Mouse (Mus musculus): Measurements from ENCODE around the gene Gart.
A peak's percentile ranks its signal among the peaks of the same experiment; 100 is the strongest.
"Not testable (repeated sequence)": the region's sequence is repeated elsewhere in the genome, so short reads cannot be mapped to it uniquely, and the experiment has no call there.

The Gart gene

DNA sequence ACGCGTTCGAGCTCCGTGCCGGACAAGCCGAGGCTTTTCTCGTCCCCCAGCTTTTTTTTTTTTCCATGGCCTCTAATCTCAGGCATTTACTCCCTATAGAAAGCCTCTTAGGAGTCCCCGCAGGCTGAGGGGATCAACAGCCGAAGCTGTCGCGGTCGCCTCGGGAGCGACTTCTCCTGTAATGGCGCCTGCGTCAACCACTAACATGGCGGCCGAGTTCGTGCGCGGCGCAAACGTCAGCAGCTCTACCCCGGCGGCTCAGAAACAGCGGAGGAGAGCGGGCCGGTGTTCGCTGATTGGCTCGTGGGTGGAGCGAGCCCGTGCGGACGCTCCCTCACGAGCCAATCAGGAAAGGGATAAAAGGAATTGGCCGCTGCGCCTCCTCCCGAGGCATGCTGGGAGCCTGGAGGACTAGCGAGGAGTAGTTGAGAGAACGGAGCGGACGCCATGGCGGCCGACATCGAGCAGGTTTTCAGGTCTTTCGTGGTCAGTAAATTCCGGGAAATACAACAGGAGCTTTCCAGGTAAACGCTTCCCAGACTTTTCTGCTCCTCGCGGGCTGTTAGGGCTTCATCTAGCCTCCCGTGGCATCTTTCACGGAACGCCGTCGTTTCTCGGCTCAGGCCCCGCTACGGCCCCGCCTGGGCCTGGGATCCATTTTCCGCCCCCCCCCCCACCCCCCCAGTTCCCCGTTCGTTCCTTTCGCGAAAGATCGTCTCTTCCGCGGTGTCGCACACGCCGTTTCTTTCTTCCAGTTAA, 888 bp upstream of the Gart start, which contains the start of gene Son:
TSS of gene Son (plus strand) at position 46 of the 759 bp plus-strand sequence.
- DNase-seq: peak; percentile 92

DNA sequence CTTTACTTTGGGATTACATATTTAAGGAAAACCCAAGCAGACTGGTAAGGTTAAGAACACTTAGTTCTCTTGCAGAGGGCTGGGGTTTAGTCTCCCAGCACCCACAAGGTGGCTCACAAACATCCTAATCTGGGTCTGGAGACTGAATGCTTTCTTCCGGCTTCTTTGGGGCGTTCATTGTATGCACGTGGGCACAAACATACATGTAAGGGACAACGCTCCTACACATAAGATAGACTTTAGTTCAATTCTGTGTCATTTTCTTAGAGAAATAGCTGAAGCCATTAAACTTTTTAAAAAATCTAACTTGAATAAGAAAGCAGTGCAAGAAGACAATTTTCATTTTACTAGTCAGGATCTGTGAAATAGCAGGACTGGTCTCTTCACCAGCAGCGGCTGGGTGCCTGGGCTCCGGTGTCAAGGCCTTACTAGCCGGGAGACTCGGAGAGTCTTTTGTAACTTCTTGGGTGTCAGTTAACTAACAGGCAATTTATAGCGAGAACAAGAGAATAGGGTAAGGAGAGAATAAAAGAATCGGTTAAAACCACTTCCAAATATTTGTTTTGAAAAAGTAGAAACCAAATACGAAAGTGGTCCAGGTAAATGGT, 653 bp downstream of the Gart start:
- DNase-seq: no peak

DNA sequence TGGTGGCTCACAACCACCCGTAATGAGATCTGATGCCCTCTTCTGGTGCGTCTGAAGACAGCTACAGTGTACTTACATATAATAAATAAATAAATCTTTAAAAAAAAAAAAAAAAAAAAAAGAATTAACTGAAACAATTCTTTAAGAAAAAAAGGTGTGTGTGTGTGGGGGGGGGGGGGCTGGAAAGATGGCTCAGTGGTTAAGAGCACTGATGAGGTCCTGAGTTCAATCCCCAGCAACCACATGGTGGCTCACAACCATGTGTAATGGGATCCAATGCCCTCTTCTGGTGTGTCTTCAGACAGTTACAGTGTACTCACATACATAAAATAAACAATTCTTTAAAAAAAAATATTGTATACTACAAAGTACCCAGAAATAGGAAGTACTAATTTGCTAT, 1.3 kb downstream of the Gart start:
- not testable (repeated sequence) for DNase-seq

DNA sequence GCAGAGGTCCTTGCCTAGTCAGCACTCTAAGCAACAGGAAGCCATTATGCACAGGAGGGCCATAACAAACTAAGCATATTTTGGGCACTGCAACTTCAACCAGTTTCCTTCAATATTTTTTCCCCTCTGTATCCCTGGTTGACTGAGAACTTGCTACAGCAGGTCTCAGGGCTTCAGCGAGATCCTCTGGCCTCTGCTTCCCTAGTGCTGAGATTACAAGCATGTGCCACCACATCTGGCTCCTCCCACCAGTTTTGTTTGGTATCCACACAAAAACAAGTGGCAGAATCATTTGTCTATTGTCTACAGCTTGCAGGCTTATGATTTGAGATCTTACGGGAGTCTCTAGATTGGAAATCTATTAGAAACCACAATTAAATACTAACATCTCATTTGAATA, 1.9 kb downstream of the Gart start:
- DNase-seq: no peak

DNA sequence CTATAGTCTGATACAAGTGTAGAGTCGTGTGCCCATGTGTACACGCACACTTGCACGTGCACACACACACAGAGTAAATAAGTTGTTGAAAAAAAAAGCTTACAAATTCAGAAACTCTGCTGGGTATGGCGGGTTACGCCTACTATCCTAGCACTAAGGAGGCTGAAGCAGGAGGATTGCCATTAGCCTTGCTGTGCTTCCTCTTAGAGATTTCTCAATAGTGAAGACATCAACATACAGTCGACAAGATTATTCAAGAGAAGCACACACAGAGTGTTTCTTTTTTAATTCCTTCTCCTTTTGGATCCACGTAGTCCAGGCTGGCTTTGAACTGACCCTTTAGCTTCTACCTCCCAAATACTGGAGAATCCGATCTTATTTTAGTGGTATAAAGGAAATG, 6.6 kb downstream of the Gart start:
- no peak for DNase-seq

DNA sequence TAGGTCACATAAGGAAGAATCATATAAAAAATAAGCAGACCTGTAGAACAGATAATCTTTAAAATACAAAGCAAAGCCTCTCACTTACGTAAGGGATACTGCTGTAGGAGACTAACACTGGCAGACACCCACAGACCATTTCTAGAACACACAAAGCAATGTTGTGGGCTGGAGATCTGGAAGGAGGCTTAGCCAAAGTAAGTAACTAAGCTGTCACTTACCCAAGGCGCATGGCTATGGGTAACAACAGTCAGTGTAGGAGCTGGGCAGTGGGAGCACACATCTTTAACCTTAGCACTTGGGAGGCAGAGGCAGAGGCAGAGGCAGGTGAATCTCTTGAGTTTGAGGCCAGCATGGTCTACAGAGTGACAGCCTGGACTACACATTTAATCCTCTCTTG, 7.1 kb downstream of the Gart start:
- no peak for DNase-seq

DNA sequence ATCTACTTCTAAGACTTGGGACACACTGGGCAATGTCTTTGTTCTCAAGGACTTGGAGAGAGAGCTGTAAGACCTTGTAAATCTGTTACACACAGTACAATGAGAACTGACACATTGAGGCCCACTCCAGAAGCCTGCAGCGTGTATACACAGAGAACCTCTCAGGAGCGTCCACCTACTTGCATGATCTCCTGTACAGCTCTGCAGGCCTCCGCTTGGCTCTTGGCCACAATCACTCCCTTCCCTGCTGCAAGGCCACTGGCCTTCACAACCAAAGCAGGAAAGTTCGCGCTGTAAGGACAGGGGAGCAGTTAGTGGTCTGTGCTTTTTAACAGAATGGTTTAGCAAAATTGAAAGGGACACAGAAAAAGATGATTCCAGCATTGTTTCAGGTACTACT, 7.6 kb downstream of the Gart start:
- no peak for DNase-seq

DNA sequence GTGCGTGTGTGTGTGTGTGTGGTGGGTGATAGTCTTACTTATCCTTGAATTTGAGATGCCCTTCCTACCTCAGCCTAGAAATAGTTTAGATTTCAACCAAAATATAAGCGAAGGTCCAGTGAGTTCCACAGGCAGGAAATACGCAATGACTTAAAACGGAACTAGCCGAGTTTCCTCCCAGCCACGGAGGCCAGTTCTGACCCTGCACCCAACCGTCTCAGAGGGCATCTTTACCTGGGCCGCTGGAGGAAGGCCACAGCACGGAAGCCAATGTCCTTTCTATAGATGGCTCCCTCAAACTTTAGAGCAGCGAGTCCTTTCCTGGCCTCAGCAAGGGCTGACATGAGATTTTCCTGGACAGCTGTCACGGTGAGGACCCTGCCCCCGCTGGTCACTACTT, 13.1 kb downstream of the Gart start:
- DNase-seq: no peak

DNA sequence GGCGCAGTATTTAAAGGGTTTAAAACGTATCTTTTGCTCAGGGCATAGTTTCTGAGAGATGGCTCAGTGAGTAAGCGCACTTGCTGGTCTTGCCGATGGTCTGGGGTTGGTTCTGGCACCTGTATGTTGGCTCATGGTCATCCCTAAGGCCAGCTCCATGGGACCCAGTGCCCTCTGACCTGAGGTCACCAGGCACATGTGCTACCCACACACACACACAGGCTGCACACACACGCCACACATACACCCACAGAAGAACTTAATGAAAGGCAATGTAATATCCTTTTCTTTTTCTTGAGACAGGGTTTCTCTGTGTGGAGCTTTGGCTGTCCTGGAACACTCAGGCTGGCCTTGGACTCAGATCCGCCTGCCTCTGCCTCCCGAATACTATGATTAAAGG, 13.8 kb downstream of the Gart start:
- no peak for DNase-seq

DNA sequence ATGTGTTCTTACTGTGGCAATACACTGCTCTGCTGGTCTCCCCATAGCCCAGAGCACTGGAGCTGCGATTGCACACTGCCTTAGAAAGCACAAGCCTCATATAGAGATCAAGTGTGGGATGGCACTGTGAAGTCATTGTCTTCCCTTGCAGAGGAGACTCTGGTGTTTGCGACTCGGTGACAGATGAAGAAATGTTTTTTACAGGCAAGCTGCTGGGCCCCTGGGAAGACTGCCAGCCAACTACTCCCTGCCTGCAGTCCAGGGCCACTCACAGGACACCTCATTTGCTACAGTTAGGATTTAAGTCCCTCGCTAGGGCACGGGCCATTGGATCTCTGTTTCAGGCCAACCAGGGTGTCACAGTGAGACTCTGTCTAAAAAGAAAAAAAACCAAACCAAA, 14.3 kb downstream of the Gart start:
- no peak for DNase-seq

DNA sequence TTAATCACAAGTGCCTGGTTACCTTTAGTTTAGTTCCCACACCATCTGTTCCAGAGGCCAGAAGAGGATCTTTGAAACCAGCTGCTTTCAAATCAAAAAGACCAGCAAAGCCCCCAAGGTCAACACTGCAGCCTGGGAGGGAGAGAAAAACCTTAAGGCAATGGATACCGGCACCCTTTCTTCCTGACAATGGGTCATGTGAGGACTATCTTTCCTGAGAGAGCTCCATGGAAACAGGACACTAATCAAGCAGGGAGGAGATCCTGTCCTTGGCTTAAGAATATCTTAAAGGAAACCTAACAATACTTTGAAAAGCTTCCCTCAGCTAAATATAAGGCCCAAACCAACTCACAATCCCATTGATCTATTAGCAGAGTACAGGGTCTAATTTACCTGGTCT, 16.2 kb downstream of the Gart start:
- DNase-seq: no peak

DNA sequence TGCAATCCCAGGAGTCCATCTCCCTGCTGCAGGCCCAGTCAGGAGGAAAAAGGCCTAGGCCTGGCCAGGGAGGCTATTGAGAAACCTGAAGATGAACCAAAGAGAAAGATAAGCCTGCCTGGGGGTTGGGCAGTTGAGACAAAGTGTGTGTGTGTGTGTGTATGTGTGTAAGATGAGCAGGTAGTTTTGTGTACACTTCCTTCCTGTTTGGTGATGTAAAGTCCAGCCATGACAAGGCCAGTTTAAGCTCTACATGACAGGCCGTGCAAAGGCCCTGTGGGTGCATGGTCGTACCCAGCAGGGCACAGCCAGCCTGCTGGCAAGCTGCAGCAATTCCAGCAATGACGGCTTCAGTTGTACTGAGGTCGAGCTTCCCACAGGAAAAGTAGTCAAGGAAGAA, 17.0 kb downstream of the Gart start:
- no peak for DNase-seq

DNA sequence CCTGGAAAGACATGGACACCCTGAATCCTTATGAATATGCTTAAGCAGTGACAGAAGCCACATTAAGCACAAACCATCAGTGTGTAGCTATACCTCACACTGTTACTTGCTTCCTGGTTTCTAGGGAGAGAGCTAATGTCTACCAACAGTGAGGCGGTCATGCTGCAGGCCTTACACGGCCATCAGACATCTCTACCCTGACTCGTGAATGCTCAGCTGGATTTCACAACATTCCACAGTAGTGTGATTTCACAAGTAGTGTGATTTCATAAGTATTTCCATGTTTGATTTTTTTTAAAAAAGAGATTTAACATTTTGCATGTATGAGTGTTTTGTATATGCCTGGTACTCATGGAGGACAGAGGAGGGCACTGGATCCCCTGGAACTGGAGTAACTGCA, 18.1 kb downstream of the Gart start:
- no peak for DNase-seq

DNA sequence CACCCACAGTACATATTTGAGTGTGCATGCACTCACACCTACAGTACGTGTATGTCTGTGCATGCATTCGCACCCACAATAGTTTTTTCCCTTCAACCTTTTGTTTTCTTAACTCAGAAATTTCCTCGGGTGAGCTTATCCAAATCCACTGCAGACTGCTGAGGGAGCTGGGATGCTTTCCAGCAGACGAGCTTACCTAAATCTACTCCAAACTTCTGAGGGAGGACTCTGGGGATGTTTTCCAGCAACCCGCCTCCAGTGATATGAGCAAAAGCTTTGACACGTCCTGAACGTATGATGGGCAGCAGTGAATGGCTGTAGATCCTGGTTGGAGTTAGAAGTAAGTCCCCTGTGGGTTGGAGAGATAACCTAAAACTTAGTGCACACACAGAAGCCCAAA, 18.9 kb downstream of the Gart start:
- no peak for DNase-seq

DNA sequence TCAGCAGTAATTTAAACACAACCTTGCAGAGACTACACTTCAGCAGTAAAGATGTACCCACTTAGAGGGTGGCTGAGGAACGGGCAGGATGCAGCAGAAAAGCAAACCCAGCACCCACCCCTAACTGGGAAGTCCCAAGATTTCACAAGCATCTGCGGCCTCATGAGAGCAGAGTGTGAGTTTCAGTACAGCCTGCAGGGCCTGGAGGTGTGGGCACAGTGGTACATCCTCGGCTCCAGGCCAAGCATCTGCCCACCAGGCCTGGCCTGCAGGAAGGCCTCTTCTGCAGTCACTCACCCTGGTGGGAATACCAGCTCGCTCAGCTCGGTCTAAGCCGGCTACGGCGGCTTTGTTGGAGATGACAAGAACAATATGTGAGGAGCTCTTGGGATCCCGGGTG, 23.7 kb downstream of the Gart start:
- DNase-seq: no peak

DNA sequence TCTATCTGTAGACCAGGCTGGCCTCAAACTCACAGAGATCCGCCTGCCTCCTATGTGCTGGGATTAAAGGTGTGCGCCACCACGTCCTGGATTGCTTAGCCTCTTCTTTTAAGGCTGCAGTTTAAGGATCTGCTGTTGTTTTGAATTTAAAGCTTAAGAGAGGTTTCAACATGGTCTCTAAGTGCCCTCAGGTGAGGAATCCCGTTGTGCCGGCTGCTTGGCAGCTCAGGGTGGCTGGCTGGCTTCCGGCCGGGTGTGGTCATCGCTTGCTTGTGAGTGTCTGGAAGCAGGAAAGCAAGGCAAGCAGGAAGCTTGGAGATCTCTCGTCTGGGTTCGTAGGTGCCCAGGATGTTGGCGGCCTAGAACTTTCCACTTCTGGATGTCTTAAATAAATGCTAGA, 25.8 kb downstream of the Gart start:
- DNase-seq: no peak

DNA sequence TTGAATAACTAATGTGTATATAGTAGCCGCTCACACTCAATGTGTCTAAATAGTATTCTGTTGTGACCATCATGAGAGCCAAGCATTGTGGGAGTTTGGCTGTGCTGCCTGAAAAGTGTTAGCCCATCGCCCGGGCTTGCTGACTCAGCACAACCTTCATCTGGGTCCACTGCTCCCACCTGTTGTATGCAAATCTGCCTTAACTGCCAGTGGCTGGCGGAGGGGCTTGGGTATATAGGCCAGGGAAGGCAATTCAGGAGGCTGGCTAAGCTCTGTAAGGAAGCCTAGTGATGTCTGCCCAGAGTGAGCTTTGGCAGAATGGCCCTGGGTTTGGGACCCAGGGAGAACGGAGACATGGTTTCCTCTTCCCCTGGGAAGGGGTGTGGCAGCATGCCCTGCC, 26.6 kb downstream of the Gart start:
- DNase-seq: no peak

DNA sequence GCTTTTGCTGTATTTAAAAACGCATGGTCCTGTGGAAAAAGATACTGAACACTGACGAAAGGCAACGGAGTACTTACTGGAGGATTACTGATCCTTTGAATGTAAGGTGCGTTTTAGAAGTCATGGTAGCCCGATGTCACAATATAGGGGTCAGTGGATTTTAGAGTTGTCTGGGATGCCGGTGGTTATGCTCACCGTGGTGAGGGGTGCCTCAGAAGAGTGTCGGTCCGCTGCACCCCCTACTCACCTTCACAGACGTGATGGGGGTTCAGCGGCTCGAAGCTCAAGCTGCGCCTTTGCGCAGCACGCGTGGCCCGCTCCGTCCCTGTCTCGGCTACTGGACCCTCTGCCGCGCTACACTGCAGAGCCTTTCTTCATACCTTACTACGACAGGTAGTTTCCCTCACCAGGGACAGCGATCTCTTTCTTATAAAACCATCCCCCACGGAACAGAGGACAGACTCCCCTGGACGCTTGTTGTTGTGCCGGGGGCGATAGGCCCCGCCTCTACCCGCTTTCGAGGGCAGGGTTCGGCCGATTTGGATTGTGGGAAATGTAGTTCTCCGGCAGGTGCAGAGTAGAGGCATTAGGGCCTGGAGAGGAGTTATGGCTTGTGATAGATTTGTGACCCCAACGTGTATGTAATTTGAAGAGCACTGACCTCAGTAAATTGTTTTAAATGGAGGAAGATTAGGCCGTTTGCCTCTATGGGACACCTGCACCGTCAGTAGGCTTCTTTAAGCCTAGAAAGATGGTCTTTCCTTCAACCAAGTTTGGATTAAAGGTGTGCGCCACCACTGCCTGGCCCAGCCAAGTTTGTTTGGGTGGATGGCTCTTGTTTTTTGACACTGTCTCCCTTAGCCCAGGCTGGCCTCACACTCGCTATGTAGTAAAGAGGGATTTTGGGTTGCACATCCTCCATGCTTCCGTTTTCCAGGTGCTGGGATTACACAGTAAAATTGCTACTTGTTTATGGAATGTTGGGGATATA, 27.9 kb downstream of the Gart start, which contains the start of gene Dnajc28:
TSS of gene Dnajc28 (minus strand) at position 516 of the 991 bp plus-strand sequence.
- peak; percentile 73 for DNase-seq

DNA sequence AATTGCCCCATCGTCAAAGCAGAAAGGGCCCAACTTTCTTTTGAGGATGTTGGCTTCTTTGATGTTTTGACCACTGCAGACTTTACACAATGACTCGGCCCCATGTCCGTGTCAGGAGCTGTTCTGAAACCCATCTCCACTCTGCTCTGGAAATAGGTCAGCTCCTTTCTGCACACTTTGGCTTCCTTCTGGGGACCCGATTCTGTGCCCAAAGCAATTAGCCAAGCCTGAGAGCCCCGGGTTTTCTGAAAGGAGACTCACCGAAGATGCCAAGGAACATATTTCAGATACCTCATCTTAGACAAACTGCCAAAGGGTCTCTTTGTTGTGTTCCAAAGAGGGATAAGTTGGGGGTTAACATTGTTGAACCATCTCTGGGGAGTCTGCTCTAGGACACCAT, 32.2 kb downstream of the Gart start:
- no peak for DNase-seq

DNA sequence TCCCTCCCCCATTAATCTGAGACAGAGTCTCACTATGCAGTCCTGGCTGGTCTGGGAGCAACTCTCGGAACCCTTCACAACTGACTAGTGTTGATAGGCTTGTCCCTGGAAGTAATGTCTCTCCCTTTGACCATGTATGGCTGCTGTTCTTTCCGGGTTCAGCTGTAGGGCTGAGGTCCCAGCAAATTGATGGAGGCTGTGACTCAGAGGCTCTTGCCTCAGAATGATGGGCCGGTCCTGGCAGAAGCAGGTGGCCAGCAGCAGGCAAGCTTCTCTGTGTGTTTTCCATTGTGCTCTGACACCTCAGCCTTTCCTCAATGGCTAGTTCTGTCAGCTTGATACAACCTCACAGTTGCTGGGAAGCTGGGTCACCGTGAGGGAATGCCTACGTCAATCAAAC, 34.2 kb downstream of the Gart start:
- DNase-seq: no peak

DNA sequence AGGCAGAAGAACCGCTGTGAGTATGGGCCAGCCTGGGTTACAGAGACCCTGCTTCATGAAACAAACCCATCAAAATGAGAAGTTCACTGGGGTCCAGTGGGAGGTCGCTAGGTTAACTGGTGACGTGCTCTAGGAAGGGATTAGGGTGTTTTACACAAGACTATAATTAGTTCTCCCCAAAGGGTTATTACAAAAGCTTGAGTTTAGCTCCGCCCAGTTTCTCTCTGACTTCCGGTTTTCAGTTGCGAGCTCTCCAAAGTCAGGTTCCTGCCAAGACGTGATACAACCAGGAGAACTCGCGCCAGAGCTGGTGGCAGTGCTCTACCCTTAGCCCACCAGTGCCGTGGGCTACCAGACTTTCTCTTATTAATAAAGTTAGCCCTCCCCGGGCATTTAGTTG, 35.5 kb downstream of the Gart start:
- no peak for DNase-seq

DNA sequence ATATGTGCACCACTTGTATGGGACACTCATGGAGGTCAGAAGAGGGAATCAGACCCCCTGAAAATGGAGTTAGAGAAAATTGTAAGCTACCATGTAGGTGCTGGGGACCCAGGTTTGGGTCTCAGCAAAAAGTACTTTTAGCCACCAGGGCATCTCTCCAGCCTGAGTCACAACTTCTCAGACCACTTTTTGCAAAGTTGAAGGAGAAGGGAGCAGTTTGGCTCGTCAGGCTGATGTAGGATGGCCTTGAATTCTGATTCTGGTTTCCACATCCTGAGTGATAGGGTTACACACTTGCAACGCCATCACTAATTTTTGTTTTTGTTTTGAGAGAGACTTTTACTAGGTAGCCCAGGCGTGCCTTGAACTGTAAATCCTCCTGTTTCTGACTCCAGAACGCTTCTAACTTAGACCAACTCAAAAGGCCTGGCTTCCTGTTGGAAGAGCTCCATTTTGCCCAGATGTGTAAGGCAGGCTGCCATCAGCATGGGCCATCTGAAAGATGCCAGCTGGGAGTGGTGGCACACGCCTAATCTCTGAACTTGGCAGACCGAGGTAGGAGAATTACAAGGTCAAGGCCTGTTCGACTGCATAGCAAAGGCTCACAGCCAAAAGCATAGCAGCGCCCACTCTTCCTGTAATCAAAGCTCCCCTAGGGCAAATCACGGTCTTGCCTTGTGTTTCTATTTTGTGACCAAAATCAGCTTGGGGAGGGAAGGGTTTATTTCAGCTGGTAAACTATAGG, 37.1 kb downstream of the Gart start:
- no peak for DNase-seq

DNA sequence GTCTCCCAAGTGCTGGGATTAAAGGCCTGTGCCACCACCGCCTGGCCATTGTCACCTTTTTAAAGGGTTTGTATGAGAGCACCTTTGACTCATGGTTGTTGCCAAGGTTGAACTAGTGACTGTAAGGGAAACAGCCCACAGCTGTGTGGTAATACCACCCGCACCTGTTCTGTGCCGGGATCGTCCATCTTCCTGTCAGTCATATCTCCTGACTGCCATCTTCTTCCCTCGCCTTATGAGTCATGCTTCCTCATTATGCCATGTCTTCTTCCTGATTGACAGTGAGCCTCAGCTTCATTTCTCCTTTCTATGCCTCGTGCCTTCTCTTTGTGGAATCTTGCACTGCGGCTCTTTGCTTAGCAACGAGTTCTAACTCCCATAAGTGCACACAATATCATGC, 39.8 kb downstream of the Gart start:
- DNase-seq: no peak
